Mouse (Mus musculus) ES-Bruce4 (cell line): ENCODE data around the gene Mipol1.

Experiments
- CTCF ChIP-seq: IDR thresholded peaks from one replicate; pipeline ENCODE4 v1.8.1; 2011; ENCODE audit warnings: low read depth, low read length
- POLR2A ChIP-seq: IDR thresholded peaks from one replicate; pipeline ENCODE4 v1.8.1; 2011; ENCODE audit warnings: low read length; ENCODE audit not compliant: insufficient read depth

GRCm38 (mm10) chr12:57505329-57505728 lies 275.1 kb downstream of the Mipol1 start:
- TF ChIP-seq POLR2A (no peak), CTCF (no peak)
